Mouse (Mus musculus) 416B (cell line): Measurements from ENCODE around the gene Sfxn1.

Experiments
- DNase-seq: peaks from one replicate; pipeline ENCODE4 v3.0.0; 2011; ENCODE audit warnings: low read depth

Sfxn1 gene

GRCm38 (mm10) chr13:54137756-54138410, 66.2 kb downstream of the Sfxn1 start:
- DNase-seq, result no peak

GRCm38 (mm10) chr13:54143788-54144187, 72.1 kb downstream of the Sfxn1 start:
- DNase-seq, result no peak

DNA sequence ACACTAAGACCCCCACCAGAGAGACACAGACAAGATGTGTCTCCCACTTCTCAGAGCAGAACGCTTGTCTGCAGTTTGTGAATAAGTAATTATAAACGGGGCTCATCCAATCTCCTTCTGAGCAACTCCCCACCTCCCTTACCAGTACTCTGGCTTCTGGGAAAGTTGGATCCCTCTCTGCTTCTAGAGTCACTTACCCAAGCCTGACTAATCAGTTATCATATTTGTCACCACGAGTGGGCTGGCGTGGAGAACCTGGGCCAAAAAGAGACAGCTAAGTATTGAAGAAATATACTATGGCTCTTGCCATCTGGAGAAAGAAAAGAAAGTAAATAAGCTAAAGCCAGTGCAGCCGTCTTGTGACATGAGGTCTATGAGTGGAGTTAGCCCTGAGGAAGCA, 73.0 kb downstream of the Sfxn1 start:
- no peak for DNase-seq

DNA sequence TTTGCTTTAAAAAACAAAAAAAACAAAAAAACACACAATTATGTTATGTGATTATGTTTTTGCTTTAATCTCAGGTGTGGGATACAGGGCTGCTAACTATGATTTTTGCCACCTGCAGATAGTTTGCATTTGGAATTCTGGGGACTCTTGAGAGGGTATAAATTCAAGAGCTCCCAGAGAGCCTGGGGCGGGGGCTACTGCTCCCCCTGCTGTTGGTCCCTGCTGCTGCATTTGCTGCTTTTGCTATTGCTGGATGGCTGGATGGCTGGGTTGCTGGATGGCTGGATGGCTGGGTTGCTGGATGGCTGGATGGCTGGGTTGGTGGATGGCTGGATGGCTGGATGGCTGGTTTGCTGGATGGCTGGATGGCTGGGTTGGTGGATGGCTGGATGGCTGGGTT, 75.7 kb downstream of the Sfxn1 start:
- peak; percentile 21 for DNase-seq

DNA sequence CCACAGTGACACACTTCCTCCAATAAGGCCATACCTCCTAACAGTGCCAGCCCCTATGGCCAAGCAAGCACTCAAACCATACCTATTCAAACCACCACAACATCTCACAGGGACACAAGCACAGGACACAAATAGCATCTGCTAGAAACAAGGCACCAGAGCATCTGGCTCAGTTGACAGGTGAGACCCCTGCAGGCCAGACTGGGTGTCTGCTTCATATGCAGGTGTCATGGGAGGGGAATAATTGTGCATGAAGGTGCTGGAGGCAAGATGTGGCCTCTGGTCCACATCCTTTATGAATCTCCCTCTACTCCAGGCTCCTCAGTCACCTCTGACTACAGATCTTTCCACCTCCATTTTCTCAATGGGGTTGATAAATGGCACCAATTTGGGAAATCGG, 80.8 kb downstream of the Sfxn1 start:
- no peak for DNase-seq

- no peak for DNase-seq
These were observed 81.2 kb downstream of the Sfxn1 start for GRCm38 (mm10) chr13:54152911-54153310.

DNA sequence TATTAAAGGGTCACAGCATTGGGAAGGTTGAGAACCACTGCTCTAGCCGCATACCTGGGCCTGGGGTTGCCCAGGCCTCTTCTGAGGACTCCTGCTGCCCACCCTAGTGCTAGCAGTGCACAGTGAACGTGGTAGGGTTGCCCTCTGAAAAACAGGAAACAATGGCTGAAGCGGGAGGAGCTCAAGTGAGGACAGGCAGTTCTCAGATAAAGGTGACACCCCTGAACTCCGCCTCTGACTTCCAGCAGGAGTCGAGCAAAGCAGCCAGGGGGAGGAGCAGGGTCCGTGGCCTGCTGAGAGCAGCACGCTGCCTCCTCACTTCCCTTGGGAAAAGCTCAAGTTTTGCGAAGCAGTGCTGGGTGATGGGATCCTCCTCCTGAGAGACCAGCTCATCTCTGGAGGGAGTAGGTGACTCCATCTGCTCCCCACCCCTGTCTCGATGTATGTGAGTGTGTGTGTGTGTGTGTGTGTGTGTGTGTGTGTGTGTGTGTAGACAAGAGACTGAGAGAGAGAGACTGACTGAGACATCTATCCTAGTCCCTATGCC, 82.1 kb downstream of the Sfxn1 start:
- peak; percentile 38 for DNase-seq

GRCm38 (mm10) chr13:54155822-54156221, 84.2 kb downstream of the Sfxn1 start:
- DNase-seq, result no peak
